Mouse (Mus musculus) 3T3-L1 (cell line): ENCODE data around the gene Caps2.
A peak's percentile ranks its signal among the peaks of the same experiment; 100 is the strongest.
"Not testable (repeated sequence)": the region's sequence is repeated elsewhere in the genome, so short reads cannot be mapped to it uniquely, and the experiment has no call there.

Source experiments
- DNase-seq: peaks from one replicate; pipeline ENCODE4 v3.0.0-alpha.2; 2015; ENCODE audit warnings: low read depth, low spot score

Gene Caps2

GRCm38 (mm10) chr10:112163168-112163766, at the start of gene Caps2:
Caps2 (plus strand) TSS chr10:112163621.
- DNase-seq = peak; percentile 73

DNA sequence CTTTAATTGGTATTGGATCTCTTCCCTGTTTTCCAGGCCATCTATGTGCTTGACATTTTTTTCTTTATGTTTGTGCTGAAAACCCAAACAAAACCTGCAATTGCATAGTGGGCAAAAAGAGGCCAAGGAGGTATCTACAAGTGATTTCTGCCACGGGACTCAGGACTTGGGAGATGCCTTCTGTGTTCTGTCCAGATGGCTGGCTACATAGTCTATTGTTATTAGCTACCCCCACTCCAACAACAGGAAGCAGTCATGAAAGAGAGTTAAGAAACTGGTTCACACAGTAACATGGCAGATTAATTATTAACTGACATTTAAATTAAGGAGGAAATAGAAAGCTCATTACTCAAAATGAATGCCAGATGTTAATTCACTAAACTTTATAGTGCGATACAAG, 38.3 kb upstream of the Caps2 start:
- not testable (repeated sequence) for DNase-seq

- DNase-seq = not testable (repeated sequence)
Observed at GRCm38 (mm10) chr10:112127682-112128230, 35.7 kb upstream of the Caps2 start.

GRCm38 (mm10) chr10:112132194-112132593, 31.2 kb upstream of the Caps2 start:
- no peak for DNase-seq

DNA sequence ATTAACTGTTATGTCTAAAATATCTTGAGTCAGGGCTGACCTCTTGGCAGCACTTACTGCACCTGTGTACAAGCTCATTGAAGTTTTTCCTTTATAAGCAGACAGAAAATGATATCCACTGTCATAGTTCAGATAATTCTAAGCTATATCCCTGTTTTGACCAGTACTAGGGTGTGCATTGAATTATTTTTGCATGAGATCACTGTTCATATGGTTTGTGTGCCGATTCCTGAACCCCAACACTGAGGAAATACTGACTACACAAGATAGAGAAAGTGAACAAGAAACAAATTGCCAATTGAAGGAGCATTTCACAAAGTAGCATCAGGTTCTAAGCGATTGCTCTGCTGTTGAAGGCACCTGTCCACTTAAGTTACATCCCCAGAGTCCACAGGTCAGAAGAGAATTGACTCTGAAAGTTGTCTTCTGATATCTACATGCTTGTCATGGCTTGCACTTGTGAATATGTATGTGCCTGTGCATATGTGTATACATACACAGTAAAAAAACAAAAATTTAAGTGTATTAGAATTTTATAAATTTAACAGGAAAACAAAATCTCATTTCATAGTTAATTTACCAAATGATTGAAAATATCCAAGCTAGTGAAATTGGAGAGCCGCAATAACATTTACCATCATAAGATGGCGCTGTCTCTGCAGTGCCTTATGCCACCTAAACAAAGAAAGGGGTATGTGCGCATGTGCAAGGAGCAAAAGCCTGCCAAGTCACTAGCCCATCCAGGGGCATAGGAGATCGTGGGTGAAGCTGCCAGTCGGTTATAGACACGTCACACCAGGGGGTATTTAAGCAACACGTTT, 25.2 kb upstream of the Caps2 start:
- peak; percentile 66 for DNase-seq

- DNase-seq = peak; percentile 1
Observed at GRCm38 (mm10) chr10:112138871-112139430, 24.5 kb upstream of the Caps2 start.

DNA sequence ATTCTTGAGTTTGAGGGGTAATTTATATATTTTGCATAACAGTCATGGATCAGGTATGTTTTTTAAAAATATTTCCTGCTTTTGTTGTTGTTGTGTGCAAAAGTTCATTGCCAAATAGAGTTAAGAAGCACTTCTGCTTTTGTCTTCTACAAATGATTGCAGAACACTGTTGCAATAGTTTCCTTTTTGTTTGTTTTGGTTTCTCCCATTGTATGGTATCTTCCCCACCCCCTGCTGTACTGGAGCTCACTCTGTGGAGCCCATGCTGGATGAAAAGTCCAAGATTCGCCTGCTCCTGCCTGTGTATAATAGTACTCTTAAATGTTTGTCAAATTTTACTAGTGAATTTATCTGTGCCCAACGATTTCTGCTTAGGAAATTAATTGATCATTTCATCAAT, 23.6 kb upstream of the Caps2 start:
- no peak for DNase-seq

- peak; percentile 90 for DNase-seq
Observed at GRCm38 (mm10) chr10:112159882-112160560, 3.4 kb upstream of the Caps2 start, which contains the start of gene Glipr1l3. Glipr1l3 (minus strand) TSS chr10:112160327.

DNA sequence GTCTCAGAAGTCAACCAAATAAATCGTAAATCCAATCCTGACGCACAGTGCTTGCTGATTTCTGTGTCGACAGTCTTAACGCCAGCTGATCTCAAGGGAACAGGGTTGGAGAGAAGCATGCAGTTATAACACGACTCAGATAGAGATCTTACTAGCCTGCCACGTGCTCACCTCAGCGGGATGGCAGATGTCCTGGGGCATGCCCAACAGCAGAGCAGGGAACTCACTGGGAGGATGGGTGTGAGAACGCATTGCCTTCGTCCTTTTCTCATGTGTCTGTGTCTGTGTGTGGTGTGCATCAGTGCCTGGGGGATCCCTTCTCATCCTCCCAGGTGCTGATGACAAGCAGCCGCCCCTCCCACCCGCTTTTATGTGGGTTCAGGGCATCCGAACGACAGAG, 13.6 kb downstream of the Caps2 start:
- not testable (repeated sequence) for DNase-seq

- not testable (repeated sequence) for DNase-seq
Observed at GRCm38 (mm10) chr10:112193919-112194318, 30.5 kb downstream of the Caps2 start.

- peak; percentile 87 for DNase-seq
Observed at GRCm38 (mm10) chr10:112203463-112203862, 40.0 kb downstream of the Caps2 start.

- no peak for DNase-seq
Observed at GRCm38 (mm10) chr10:112227073-112227472, 63.7 kb downstream of the Caps2 start.

DNA sequence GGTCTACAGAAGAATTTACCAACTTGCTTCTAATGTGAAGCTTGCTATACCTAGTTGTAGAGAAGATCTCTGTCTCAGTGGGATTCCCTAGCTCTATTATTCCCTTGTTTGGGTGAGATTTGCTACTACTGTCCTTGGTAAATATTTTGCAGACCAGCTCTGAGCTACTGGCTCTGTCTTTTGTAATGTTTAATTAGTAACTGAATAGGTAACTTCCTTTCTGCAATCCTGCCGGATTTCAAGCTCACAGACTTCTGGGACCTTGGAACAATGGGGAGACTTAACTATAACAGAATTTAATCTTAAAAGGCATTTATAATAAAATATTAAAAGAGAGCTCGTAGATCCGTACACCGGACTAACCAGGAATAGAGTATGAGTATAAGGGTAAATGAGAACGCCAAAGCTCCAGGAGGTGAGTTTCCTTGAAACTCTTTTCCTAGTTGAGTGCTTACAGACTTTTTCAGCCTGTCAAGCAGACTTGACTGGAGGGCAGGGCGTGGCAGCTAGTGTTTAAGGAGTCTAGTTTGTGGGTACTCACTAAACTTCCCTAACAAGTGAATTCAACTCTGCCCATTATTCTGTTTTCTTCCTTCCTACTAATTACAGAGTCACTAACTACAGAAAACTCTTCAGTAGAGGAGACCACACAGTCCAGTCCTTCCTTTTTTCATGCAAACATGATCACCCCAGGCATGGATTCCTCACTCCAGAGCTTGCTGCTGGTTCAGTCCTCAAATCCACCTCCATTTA, 65.8 kb downstream of the Caps2 start:
- not testable (repeated sequence) for DNase-seq

GRCm38 (mm10) chr10:112232733-112233132, 69.3 kb downstream of the Caps2 start:
- DNase-seq = not testable (repeated sequence)

DNA sequence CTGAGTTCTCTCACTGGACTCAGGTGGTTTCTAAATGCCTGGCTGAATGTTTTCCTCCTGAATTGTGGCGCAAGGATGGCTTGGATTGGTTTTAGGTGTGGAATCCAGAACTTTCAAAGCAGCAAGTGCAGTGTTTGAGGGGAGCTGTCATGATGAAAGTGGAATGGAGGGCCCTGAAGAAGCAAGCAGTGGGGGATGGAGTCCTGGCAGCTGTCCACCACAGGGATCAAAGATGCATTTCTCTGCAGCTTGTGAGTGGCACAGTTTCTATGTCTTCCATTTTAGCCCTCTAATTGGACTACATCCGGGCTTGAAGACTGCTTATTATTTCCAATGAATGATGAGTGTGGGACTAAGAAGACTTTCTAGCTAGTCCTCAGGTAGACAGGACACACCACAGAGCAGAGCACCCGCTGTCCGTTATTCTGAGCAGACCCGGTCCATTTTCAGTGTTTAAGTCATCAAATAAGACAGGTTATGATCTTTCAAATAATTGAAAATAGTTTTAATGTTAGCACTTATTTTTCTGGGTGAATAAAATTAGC, 72.0 kb downstream of the Caps2 start:
- DNase-seq = not testable (repeated sequence)

DNA sequence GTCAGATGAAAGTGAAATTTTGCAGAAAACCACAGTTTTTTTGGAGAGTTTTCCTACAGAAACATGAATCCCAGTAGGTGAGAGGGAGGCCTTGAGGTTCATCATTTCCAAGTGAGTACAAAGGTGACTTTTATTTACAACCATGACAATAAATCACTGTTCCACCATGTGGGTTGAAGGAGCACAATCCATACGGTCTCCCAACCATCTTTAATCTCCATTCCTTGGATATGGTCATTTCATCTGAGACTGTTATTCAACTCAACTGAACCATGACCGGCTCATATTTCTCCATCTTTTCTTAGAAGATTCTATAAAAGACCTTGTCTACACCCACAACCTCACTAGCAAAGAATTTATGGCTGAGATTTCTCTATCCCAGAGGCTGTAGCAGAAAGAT, 84.9 kb downstream of the Caps2 start:
- DNase-seq = no peak

DNA sequence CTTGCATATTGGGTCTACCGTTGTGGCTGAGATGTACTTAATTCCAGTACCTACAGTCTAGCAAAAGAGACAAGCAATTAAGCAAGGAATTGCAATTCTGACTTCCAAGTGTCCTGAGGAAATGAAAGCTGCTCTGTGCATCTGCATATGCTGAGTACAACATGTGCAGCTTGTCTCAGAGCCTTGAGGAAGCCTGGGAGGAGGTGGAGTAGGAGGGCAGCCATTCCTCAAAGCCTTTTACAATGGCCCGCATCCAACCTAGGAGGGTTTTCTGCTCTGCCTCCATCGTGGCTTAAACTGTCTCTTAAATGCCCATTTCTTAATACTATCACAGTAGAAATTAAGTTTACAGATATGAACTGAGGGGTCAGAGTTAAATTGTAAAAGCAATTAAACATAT, 100.0 kb downstream of the Caps2 start:
- DNase-seq = no peak
